Mouse (Mus musculus): ENCODE results near the gene Dsp. TPM values are rescaled to one million over a fixed set of nuclear protein-coding genes. Genes with fewer than 3 reads are reported as not detected.

Dsp gene
- polyA plus RNA-seq (2015; fragmentation: Nextera tagmentation; extraction: Ambion mirVana), result 5.1 TPM in 2 replicates

GRCm38 (mm10) chr13:38151069-38151588 lies at the start of gene Dsp:
Dsp (plus strand) TSS chr13:38151294.
- H3K27ac ChIP-seq, result peak within 1 kb of the TSS; percentile 70

GRCm38 (mm10) chr13:38103406-38103805 lies 47.7 kb upstream of the Dsp start:
- no peak overlapping the region for H3K4me3 ChIP-seq (replicated peaks)
- no peaks in the 10 kb centered on the region for H3K36me3 ChIP-seq
- WGBS, result 81% methylated on average over 4 of the region's 4 CpGs
- no peak overlapping the region for H3K4me2 ChIP-seq
- no peaks in the 10 kb centered on the region for H3K9me3 ChIP-seq (replicated peaks)
- no peaks in the 10 kb centered on the region for H3K4me1 ChIP-seq
- ATAC-seq (replicated peaks; ENCODE audit: low FRiP score), result no peak
- no peaks in the 10 kb centered on the region for H3K27me3 ChIP-seq
- H3K9ac ChIP-seq, result no peak overlapping the region
- H3K27ac ChIP-seq, result no peak overlapping the region

More at GRCm38 (mm10) chr13:38151069-38151588, at the start of gene Dsp:
- peak; percentile 77 for ATAC-seq (replicated peaks; ENCODE audit: low FRiP score)
- WGBS, result under 1% methylated on average over 54 of the region's 58 CpGs
- Histone ChIP-seq H3K4me3 (replicated peaks) (peak within 1 kb of the TSS; percentile 53), H3K4me2 (peak within 1 kb of the TSS; percentile 85), H3K9me3 (replicated peaks) (no peaks in the 10 kb centered on the region), H3K9ac (peak within 1 kb of the TSS; percentile 53), H3K27me3 (peaks cover 51% of the 10 kb centered on the region), H3K4me1 (peaks cover 29% of the 10 kb centered on the region), H3K36me3 (no peaks in the 10 kb centered on the region)

- Histone ChIP-seq H3K4me2 (no peak overlapping the region), H3K9me3 (replicated peaks) (no peaks in the 10 kb centered on the region), H3K27me3 (no peaks in the 10 kb centered on the region), H3K4me3 (replicated peaks) (no peak overlapping the region), H3K4me1 (no peaks in the 10 kb centered on the region), H3K27ac (no peak overlapping the region), H3K36me3 (no peaks in the 10 kb centered on the region), H3K9ac (no peak overlapping the region)
- WGBS, result 83% methylated on average over 10 of the region's 10 CpGs
- ATAC-seq (replicated peaks; ENCODE audit: low FRiP score), result no peak
Observed at GRCm38 (mm10) chr13:38104501-38104900, 46.6 kb upstream of the Dsp start.

- Histone ChIP-seq H3K9me3 (replicated peaks) (no peaks in the 10 kb centered on the region), H3K27ac (no peak overlapping the region), H3K4me2 (no peak overlapping the region), H3K36me3 (no peaks in the 10 kb centered on the region), H3K4me1 (no peaks in the 10 kb centered on the region), H3K27me3 (no peaks in the 10 kb centered on the region), H3K4me3 (replicated peaks) (no peak overlapping the region), H3K9ac (no peak overlapping the region)
- no peak for ATAC-seq (replicated peaks; ENCODE audit: low FRiP score)
- WGBS, result 84% methylated on average over 9 of the region's 9 CpGs
Observed at GRCm38 (mm10) chr13:38109081-38109480, 42.0 kb upstream of the Dsp start.

GRCm38 (mm10) chr13:38122321-38122720 lies 28.8 kb upstream of the Dsp start:
- Histone ChIP-seq H3K4me1 (no peaks in the 10 kb centered on the region), H3K27ac (no peak overlapping the region), H3K4me3 (replicated peaks) (no peak overlapping the region), H3K9me3 (replicated peaks) (no peaks in the 10 kb centered on the region), H3K4me2 (no peak overlapping the region), H3K27me3 (no peaks in the 10 kb centered on the region), H3K36me3 (no peaks in the 10 kb centered on the region), H3K9ac (no peak overlapping the region)
- no peak for ATAC-seq (replicated peaks; ENCODE audit: low FRiP score)
- 86% methylated on average over 9 of the region's 9 CpGs for WGBS

- Histone ChIP-seq H3K9ac (no peak overlapping the region), H3K9me3 (replicated peaks) (no peaks in the 10 kb centered on the region), H3K4me2 (no peak overlapping the region), H3K36me3 (no peaks in the 10 kb centered on the region), H3K27ac (no peak overlapping the region), H3K4me1 (no peaks in the 10 kb centered on the region), H3K27me3 (no peaks in the 10 kb centered on the region), H3K4me3 (replicated peaks) (no peak overlapping the region)
- no peak for ATAC-seq (replicated peaks; ENCODE audit: low FRiP score)
- 65% methylated on average over 4 of the region's 4 CpGs for WGBS
Observed at GRCm38 (mm10) chr13:38123666-38124065, 27.4 kb upstream of the Dsp start.

GRCm38 (mm10) chr13:38127683-38128082 lies 23.4 kb upstream of the Dsp start:
- Histone ChIP-seq H3K4me2 (no peak overlapping the region), H3K9ac (no peak overlapping the region), H3K27ac (no peak overlapping the region), H3K9me3 (replicated peaks) (no peaks in the 10 kb centered on the region), H3K36me3 (no peaks in the 10 kb centered on the region), H3K27me3 (no peaks in the 10 kb centered on the region), H3K4me1 (no peaks in the 10 kb centered on the region), H3K4me3 (replicated peaks) (no peak overlapping the region)
- no peak for ATAC-seq (replicated peaks; ENCODE audit: low FRiP score)
- 85% methylated on average over 3 of the region's 3 CpGs for WGBS

GRCm38 (mm10) chr13:38128246-38128645 lies 22.8 kb upstream of the Dsp start:
- 71% methylated on average over 3 of the region's 3 CpGs for WGBS
- H3K27me3 ChIP-seq, result no peaks in the 10 kb centered on the region
- no peaks in the 10 kb centered on the region for H3K36me3 ChIP-seq
- no peak overlapping the region for H3K9ac ChIP-seq
- H3K4me3 ChIP-seq (replicated peaks), result no peak overlapping the region
- no peak overlapping the region for H3K27ac ChIP-seq
- no peaks in the 10 kb centered on the region for H3K9me3 ChIP-seq (replicated peaks)
- no peak for ATAC-seq (replicated peaks; ENCODE audit: low FRiP score)
- no peaks in the 10 kb centered on the region for H3K4me1 ChIP-seq
- no peak overlapping the region for H3K4me2 ChIP-seq

GRCm38 (mm10) chr13:38129492-38129891 lies 21.6 kb upstream of the Dsp start:
- Histone ChIP-seq H3K9me3 (replicated peaks) (no peaks in the 10 kb centered on the region), H3K36me3 (no peaks in the 10 kb centered on the region), H3K4me1 (no peaks in the 10 kb centered on the region), H3K27ac (no peak overlapping the region), H3K4me3 (replicated peaks) (no peak overlapping the region), H3K9ac (no peak overlapping the region), H3K27me3 (no peaks in the 10 kb centered on the region), H3K4me2 (no peak overlapping the region)
- no peak for ATAC-seq (replicated peaks; ENCODE audit: low FRiP score)
- 75% methylated on average over 2 of the region's 2 CpGs for WGBS

- no peak overlapping the region for H3K4me2 ChIP-seq
- H3K4me3 ChIP-seq (replicated peaks), result no peak overlapping the region
- no peak overlapping the region for H3K9ac ChIP-seq
- H3K4me1 ChIP-seq, result no peaks in the 10 kb centered on the region
- ATAC-seq (replicated peaks; ENCODE audit: low FRiP score), result no peak
- 87% methylated on average over 9 of the region's 9 CpGs for WGBS
- no peaks in the 10 kb centered on the region for H3K36me3 ChIP-seq
- H3K27ac ChIP-seq, result no peak overlapping the region
- no peaks in the 10 kb centered on the region for H3K27me3 ChIP-seq
- H3K9me3 ChIP-seq (replicated peaks), result no peaks in the 10 kb centered on the region
Observed at GRCm38 (mm10) chr13:38130116-38130515, 21.0 kb upstream of the Dsp start.

GRCm38 (mm10) chr13:38133016-38133528 lies 18.0 kb upstream of the Dsp start:
- Histone ChIP-seq H3K36me3 (no peaks in the 10 kb centered on the region), H3K4me3 (replicated peaks) (no peak overlapping the region), H3K9ac (no peak overlapping the region), H3K27me3 (no peaks in the 10 kb centered on the region), H3K4me2 (no peak overlapping the region), H3K27ac (no peak overlapping the region), H3K9me3 (replicated peaks) (no peaks in the 10 kb centered on the region), H3K4me1 (no peaks in the 10 kb centered on the region)
- 49% methylated on average over 7 of the region's 7 CpGs for WGBS
- no peak for ATAC-seq (replicated peaks; ENCODE audit: low FRiP score)

- H3K4me2 ChIP-seq, result no peak overlapping the region
- H3K4me1 ChIP-seq, result peaks cover 6% of the 10 kb centered on the region; the same call in 1 of the 2 replicates
- no peaks in the 10 kb centered on the region for H3K9me3 ChIP-seq (replicated peaks)
- no peak for ATAC-seq (replicated peaks; ENCODE audit: low FRiP score)
- no peak overlapping the region for H3K27ac ChIP-seq
- H3K4me3 ChIP-seq (replicated peaks), result no peak overlapping the region
- no peaks in the 10 kb centered on the region for H3K36me3 ChIP-seq
- WGBS, result 77% methylated on average over 1 of the region's 1 CpGs
- no peaks in the 10 kb centered on the region for H3K27me3 ChIP-seq
- no peak overlapping the region for H3K9ac ChIP-seq
Observed at GRCm38 (mm10) chr13:38140521-38140920, 10.6 kb upstream of the Dsp start.

Measured in kidney, embryonic 15.5 days (tissue).